Mouse (Mus musculus): ENCODE results near the gene Tnfaip8l1.

Tnfaip8l1 gene

GRCm38 (mm10) chr17:56137839-56138613 lies 24.3 kb upstream of the Tnfaip8l1 start:
- no peak for DNase-seq (ENCODE audit: extremely low read depth, insufficient read length, low spot score)

GRCm38 (mm10) chr17:56139355-56139754 lies 22.9 kb upstream of the Tnfaip8l1 start:
- DNase-seq (ENCODE audit: extremely low read depth, insufficient read length, low spot score): no peak

GRCm38 (mm10) chr17:56139858-56140595 lies 22.2 kb upstream of the Tnfaip8l1 start, which contains the start of gene Sema6b:
TSS of gene Sema6b (minus strand) at chr17:56140343.
- no peak for DNase-seq (ENCODE audit: extremely low read depth, insufficient read length, low spot score)

- DNase-seq (ENCODE audit: extremely low read depth, insufficient read length, low spot score): no peak
Measured at GRCm38 (mm10) chr17:56141702-56142605, 20.3 kb upstream of the Tnfaip8l1 start.

GRCm38 (mm10) chr17:56144546-56144945 lies 17.7 kb upstream of the Tnfaip8l1 start:
- no peak for DNase-seq (ENCODE audit: extremely low read depth, insufficient read length, low spot score)

- DNase-seq (ENCODE audit: extremely low read depth, insufficient read length, low spot score): no peak
Measured at GRCm38 (mm10) chr17:56146131-56146530, 16.1 kb upstream of the Tnfaip8l1 start.

GRCm38 (mm10) chr17:56147420-56147819 lies 14.9 kb upstream of the Tnfaip8l1 start:
- DNase-seq (ENCODE audit: extremely low read depth, insufficient read length, low spot score): no peak

- DNase-seq (ENCODE audit: extremely low read depth, insufficient read length, low spot score): no peak
Measured at GRCm38 (mm10) chr17:56148280-56148679, 14.0 kb upstream of the Tnfaip8l1 start.

- no peak for DNase-seq (ENCODE audit: extremely low read depth, insufficient read length, low spot score)
Measured at GRCm38 (mm10) chr17:56148790-56149618, 13.3 kb upstream of the Tnfaip8l1 start.

- DNase-seq (ENCODE audit: extremely low read depth, insufficient read length, low spot score): no peak
Measured at GRCm38 (mm10) chr17:56149897-56150296, 12.4 kb upstream of the Tnfaip8l1 start.

- peak; percentile 71 for DNase-seq (ENCODE audit: extremely low read depth, insufficient read length, low spot score)
Measured at GRCm38 (mm10) chr17:56153643-56154042, 8.6 kb upstream of the Tnfaip8l1 start.

- DNase-seq (ENCODE audit: extremely low read depth, insufficient read length, low spot score): peak; percentile 64
Measured at GRCm38 (mm10) chr17:56159729-56160128, 2.5 kb upstream of the Tnfaip8l1 start.

GRCm38 (mm10) chr17:56163523-56164102 lies 1.3 kb downstream of the Tnfaip8l1 start:
- no peak for DNase-seq (ENCODE audit: extremely low read depth, insufficient read length, low spot score)

GRCm38 (mm10) chr17:56164510-56164909 lies 2.2 kb downstream of the Tnfaip8l1 start:
- DNase-seq (ENCODE audit: extremely low read depth, insufficient read length, low spot score): no peak

GRCm38 (mm10) chr17:56165671-56166070 lies 3.4 kb downstream of the Tnfaip8l1 start:
- no peak for DNase-seq (ENCODE audit: extremely low read depth, insufficient read length, low spot score)

- DNase-seq (ENCODE audit: extremely low read depth, insufficient read length, low spot score): no peak
Measured at GRCm38 (mm10) chr17:56169830-56170229, 7.6 kb downstream of the Tnfaip8l1 start.

- DNase-seq (ENCODE audit: extremely low read depth, insufficient read length, low spot score): no peak
Measured at GRCm38 (mm10) chr17:56170636-56171035, 8.4 kb downstream of the Tnfaip8l1 start.

GRCm38 (mm10) chr17:56171456-56171855 lies 9.2 kb downstream of the Tnfaip8l1 start:
- no peak for DNase-seq (ENCODE audit: extremely low read depth, insufficient read length, low spot score)

- no peak for DNase-seq (ENCODE audit: extremely low read depth, insufficient read length, low spot score)
Measured at GRCm38 (mm10) chr17:56171881-56172280, 9.6 kb downstream of the Tnfaip8l1 start.

All from 3134 (cell line).